13 mouse cellular contexts compared by ENCODE assay signal in the genomic region with DNA sequence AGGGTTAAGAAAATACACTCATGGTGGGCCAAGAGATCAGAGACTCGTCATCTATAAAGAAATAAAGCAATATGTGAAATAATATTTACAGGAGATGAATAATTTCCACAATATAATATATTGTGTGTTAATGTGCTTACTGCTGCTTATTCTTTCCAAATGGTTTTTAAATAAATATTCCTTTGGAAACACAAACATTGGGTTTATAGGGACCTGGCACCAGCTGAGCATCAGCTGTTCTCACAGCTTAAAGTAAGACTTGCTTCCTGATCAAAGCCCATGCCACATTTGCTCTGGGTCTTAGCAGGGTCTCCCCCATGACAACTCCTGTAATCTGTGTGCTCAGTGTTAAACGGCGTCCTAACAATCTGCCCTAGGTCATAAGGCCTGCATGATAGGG. TPM values are rescaled to one million over a fixed set of nuclear protein-coding genes. Genes with fewer than 3 reads are reported as not detected.
DNase-seq lines count a peak whose midpoint lies in the region; ATAC-seq and TF ChIP-seq lines count a peak whose summit lies in the region.
"Not testable (repeated sequence)": the region's sequence is repeated elsewhere in the genome, so short reads cannot be mapped to it uniquely, and the experiment has no call there.
"Had no signal": no experiment of that assay in that cellular context is flagged by ENCODE, and none has a peak within 500 bp of the region (broad histone marks: within the 10 kb centered on the region; RNA-seq: fewer than 3 reads in every experiment).

No protein-coding gene starts in this region.

- peak; percentile 75 for ATAC-seq in lung, embryonic 14.5 days (ENCODE audit: insufficient read depth)
- peak; percentile 87 for ATAC-seq in lung, embryonic 16.5 days (ENCODE audit: low read depth)

- 37% methylated on average over 3 of the region's 3 CpGs for WGBS in lung, embryonic 14.5 days
- WGBS in lung, embryonic 16.5 days: 31% methylated on average over 3 of the region's 3 CpGs

- not testable (repeated sequence) for H3K27me3 ChIP-seq in lung, embryonic 14.5 days (ENCODE audit: insufficient read depth, low read length); lung, embryonic 16.5 days (ENCODE audit: control insufficient read depth, insufficient read depth, low read depth, low read length)

- peak; percentile 2 for DNase-seq in adipocyte (ENCODE audit: low spot score)
- peak; percentile 28 for DNase-seq in lung, embryonic 14.5 days
- DNase-seq in lung, postnatal 10 days: peak; percentile 30
- peak; percentile 8 to 36 for DNase-seq in lung, postnatal 4 days

- H3K4me2 ChIP-seq in lung, embryonic 14.5 days; lung, embryonic 16.5 days (ENCODE audit: low read depth, low read length): not testable (repeated sequence)

- H3K9me3 ChIP-seq in lung, embryonic 14.5 days (ENCODE audit: low read depth, low read length); lung, embryonic 16.5 days (ENCODE audit: control insufficient read depth, low read length): not testable (repeated sequence)

- not testable (repeated sequence) for H3K4me1 ChIP-seq in lung, embryonic 14.5 days (ENCODE audit: insufficient read depth); lung, embryonic 16.5 days (replicated peaks; ENCODE audit: control insufficient read depth, insufficient read depth, low read length)

- not testable (repeated sequence) for H3K4me3 ChIP-seq in lung, embryonic 14.5 days (ENCODE audit: low read depth, low read length); lung, embryonic 16.5 days (ENCODE audit: low read length)

- H3K27ac ChIP-seq in lung, embryonic 14.5 days (ENCODE audit: low read depth); lung, embryonic 16.5 days (ENCODE audit: low read length): not testable (repeated sequence)

- not testable (repeated sequence) for H3K36me3 ChIP-seq in lung, embryonic 14.5 days (ENCODE audit: insufficient read depth); lung, embryonic 16.5 days (ENCODE audit: control insufficient read depth, insufficient read depth, low read length)

- TF ChIP-seq CTCF in lung, embryonic 14.5 days (IDR thresholded peaks at IDR 0.05; ENCODE audit: low read depth): not testable (repeated sequence)

- H3K9ac ChIP-seq in lung, embryonic 14.5 days; lung, embryonic 16.5 days (ENCODE audit: low read length): not testable (repeated sequence)

RNA-seq across cellular contexts. Expression of a gene that starts 14.7 kb away (rescaled TPM):
- polyA plus RNA-seq in lung, embryonic 14.5 days (2014; fragmentation: Nextera tagmentation; extraction: Ambion mirVana): not detected in 2 replicates
- polyA plus RNA-seq in lung, embryonic 16.5 days (2015; fragmentation: Nextera tagmentation; extraction: Ambion mirVana): not detected in 2 replicates
- polyA plus RNA-seq: activated CD4-positive, CD25-positive, alpha-beta regulatory T cell, adult 4 months; adrenal gland, adult 2 months; embryonic facial prominence, embryonic 11.5 days; embryonic facial prominence, embryonic 13.5 days; forebrain, embryonic 11.5 days; forebrain, embryonic 13.5 days; forebrain, postnatal 0 days; G1E had no signal

RNA-seq across cellular contexts. Expression of a gene that starts 45.6 kb away (rescaled TPM):
- 361 and 362 TPM in 2 replicates for polyA plus RNA-seq in lung, embryonic 14.5 days (2014; fragmentation: Nextera tagmentation; extraction: Ambion mirVana)
- polyA plus RNA-seq in lung, embryonic 16.5 days (2015; fragmentation: Nextera tagmentation; extraction: Ambion mirVana): 338 and 350 TPM in 2 replicates
